Mouse (Mus musculus): ENCODE data around the gene Jtb.

DNA sequence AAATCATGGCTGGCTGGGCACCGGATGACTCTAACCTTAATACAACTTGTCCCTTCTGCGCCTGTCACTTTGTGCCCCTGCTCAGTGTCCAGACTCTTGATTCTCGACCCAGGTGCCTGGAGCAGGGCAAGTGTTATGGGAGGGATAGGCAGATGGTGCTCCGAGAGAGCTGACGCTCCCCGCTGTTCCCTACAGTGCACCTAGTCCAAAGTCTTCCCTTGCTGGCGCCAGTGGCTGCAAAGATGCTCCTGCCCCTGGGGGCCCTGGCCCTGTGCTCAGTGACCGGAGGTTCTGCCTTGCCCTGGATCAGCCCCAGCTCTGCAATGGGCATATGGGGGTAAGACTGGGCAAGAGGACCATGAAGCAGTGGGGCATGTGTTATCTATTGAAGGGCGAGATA is 46.4 kb downstream of the Jtb start:
- no peak for TF ChIP-seq CTCF (IDR thresholded peaks at IDR 0.05; ENCODE audit: low read depth)
- TF ChIP-seq EP300 (optimal IDR thresholded peaks at IDR 0.05): no peak

All from stomach, postnatal 0 days (tissue).